Mouse (Mus musculus) ES-Bruce4 (cell line): ENCODE results near the gene A330070K13Rik.

Experiments
- CTCF ChIP-seq: IDR thresholded peaks from one replicate; pipeline ENCODE4 v1.8.1; 2011; ENCODE audit warnings: low read depth, low read length
- EP300 ChIP-seq: IDR thresholded peaks from 2 replicates; pipeline ENCODE4 v1.6.1; 2011; ENCODE audit warnings: low read depth, low read length; ENCODE audit not compliant: insufficient read depth
- POLR2A ChIP-seq: IDR thresholded peaks from one replicate; pipeline ENCODE4 v1.8.1; 2011; ENCODE audit warnings: low read length; ENCODE audit not compliant: insufficient read depth

DNA sequence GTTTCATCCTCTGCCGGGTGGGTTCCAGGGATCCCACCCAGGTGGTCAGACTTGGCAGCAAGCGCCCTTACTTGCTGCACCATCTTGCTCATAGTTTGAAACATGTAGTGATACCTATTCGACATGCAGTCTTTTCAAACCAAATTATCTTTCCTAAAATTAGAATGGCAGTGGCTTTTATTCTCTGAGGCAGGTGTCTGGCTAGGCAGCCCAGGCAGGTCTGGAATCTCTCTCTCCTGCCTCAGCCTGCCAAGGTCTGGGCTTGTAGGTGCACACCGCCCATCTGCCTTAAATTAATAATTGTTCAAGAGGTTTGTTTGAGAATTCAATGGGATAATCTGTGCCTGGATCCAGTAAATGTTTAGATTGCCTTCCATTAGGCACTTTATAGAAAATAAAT is 53.6 kb downstream of the A330070K13Rik start:
- TF ChIP-seq CTCF (no peak), POLR2A (no peak), EP300 (no peak)
